Mouse (Mus musculus) gastrocnemius, postnatal 4 days (tissue): ENCODE data around the gene Efhd2. TPM values are rescaled to one million over a fixed set of nuclear protein-coding genes. Genes with fewer than 3 reads are reported as not detected.

Source experiments
- DNase-seq, 2 experiments: peaks; one replicate each; pipeline ENCODE4 v3.0.0; 2021 to 2022; ENCODE audit warnings: low spot score in 2 of 2, mixed read lengths in 2 of 2
- total RNA-seq, 2 experiments: library from RNA; stranded (reverse); gene quantifications; 2 replicates each; pipeline ENCODE4 v1.2.3; 2021

Gene Efhd2
- total RNA-seq, 2 experiments from 2014 or later: 60.6 to 68.0 TPM

DNA sequence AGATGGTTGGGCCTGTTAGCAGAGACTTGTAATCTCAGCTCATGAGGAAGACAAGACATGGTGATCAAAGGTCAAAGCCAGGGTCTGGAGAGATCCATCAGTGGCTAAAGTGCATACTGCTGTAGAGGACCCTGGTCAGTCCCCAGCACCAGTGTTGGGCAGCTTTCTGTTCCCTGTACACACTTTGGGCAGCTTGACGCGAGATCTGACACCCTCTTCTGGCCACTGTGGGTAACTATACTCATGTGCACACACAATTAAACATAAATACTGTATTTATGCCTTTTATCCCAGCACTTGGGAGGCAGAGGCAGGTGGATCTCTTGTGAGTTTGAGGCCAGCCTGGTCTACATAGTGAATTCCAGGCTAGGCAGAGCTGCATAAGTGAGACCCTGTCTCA, 63.7 kb downstream of the Efhd2 start:
- no peak for DNase-seq

DNA sequence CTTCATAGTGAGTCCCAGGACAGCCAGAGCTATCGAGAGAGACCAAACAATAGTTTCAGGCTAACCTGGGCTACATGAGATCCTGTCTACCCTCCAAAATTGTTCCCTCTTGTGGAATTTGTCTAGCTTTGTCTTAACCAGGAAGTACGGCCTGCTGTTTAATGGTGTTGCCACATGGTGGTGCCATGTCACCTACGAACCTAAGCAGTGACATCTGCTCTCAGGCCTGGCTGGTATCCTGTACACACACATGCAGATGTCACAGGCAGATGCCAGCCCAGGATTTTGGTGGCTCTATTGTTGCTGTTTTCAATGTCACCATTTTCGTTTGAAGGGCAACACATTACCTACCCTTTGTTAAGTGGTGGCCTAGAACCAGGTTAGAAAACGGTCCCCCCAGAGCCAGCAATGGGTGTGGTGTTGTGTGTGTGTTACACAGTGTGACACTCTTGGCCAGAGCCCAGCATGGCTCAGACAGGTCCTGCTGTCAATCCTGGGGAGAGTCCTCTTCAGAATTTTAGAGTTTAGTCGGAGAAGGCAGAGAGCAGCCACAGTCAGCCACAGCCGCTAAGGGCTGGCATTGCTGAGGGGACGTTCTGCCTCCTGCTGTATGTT, 64.8 kb downstream of the Efhd2 start:
- DNase-seq: no peak

Other genes starting within 250 kb of the Efhd2 start
- gene Plekhm2, start 210.0 kb downstream of the Efhd2 start, total RNA-seq: 10 to 100 TPM; 32.9 to 35.5 TPM
- 1 to 10 TPM; 3.6 to 5.1 TPM for gene Rsc1a1, start 189.3 kb downstream of the Efhd2 start, total RNA-seq
- 10 to 100 TPM; 42.4 to 50.2 TPM for gene Ddi2, start 151.5 kb downstream of the Efhd2 start, total RNA-seq
- gene Agmat, start 128.2 kb downstream of the Efhd2 start, total RNA-seq: 1 to 10 TPM in 1 of 2 experiments, under 1 TPM in 1; 0.64 to 1.5 TPM
- 10 to 100 TPM; 10.5 to 10.9 TPM for gene Dnajc16, start 84.0 kb downstream of the Efhd2 start, total RNA-seq
- 10 to 100 TPM in 1 of 2 experiments, 1 to 10 TPM in 1; 9.3 to 10.8 TPM for gene Casp9, start 81.3 kb downstream of the Efhd2 start, total RNA-seq
- not detected for gene Cela2a, start 48.8 kb downstream of the Efhd2 start, total RNA-seq
- gene Ctrc, start 28.6 kb downstream of the Efhd2 start, total RNA-seq: not detected
- gene Fhad1, start 140.2 kb upstream of the Efhd2 start, total RNA-seq: 1 to 10 TPM; 6.4 to 6.7 TPM
- gene Tmem51, start 209.4 kb upstream of the Efhd2 start, total RNA-seq: 1 to 10 TPM; 6.1 to 7.6 TPM